Mouse (Mus musculus) hindbrain, postnatal 0 days (tissue): ENCODE data around the gene Kctd14. TPM values are rescaled to one million over a fixed set of nuclear protein-coding genes. Genes with fewer than 3 reads are reported as not detected.

Source experiments
- ATAC-seq: fragments of 200-750 bp; cut with Nextera tagmentation; 2 replicates; pipeline ENCODE4 v1.8.0; 2017; ENCODE audit warnings: mild to moderate bottlenecking, moderate TSS enrichment, moderate library complexity
- DNase-seq: peaks from one replicate; pipeline ENCODE4 v3.0.0-alpha.2; 2015; ENCODE audit warnings: low spot score
- H3K27ac ChIP-seq: fragments of 300-500 bp; sonication (generic); 2 replicates; pipeline ENCODE4 v1.5.1; 2014; ENCODE audit warnings: mild to moderate bottlenecking
- H3K27me3 ChIP-seq: fragments of 300-500 bp; sonication (generic); 2 replicates; pipeline ENCODE4 v1.6.1; 2014; ENCODE audit warnings: low read length, mixed read lengths; ENCODE audit not compliant: insufficient read depth
- H3K36me3 ChIP-seq: fragments of 300-500 bp; sonication (generic); 2 replicates; pipeline ENCODE4 v1.6.1; 2014; ENCODE audit warnings: low read length, mixed read lengths; ENCODE audit not compliant: insufficient read depth
- H3K4me1 ChIP-seq: fragments of 300-500 bp; sonication (generic); 2 replicates; pipeline ENCODE4 v1.6.1; 2014; ENCODE audit warnings: antibody characterized with exemption, low read length, mixed read lengths; ENCODE audit not compliant: insufficient read depth
- H3K4me2 ChIP-seq: fragments of 300-500 bp; sonication (generic); 2 replicates; pipeline ENCODE4 v1.6.1; 2014; ENCODE audit warnings: low read depth, mild to moderate bottlenecking, low read length, moderate library complexity, mixed read lengths
- H3K4me3 ChIP-seq: fragments of 300-500 bp; sonication (generic); 2 replicates; pipeline ENCODE4 v1.5.1; 2014; ENCODE audit warnings: low read length
- H3K9ac ChIP-seq: fragments of 300-500 bp; sonication (generic); replicated peaks from 2 replicates; pipeline ENCODE4 v1.6.1; 2014; ENCODE audit warnings: mild to moderate bottlenecking, low read length, moderate library complexity, mixed read lengths
- H3K9me3 ChIP-seq: fragments of 300-500 bp; sonication (generic); 2 replicates; pipeline ENCODE4 v1.6.1; 2016; ENCODE audit warnings: low read length, mixed read lengths
- CTCF ChIP-seq: IDR thresholded peaks from 2 replicates; pipeline ENCODE4 v1.5.1; 2016; ENCODE audit warnings: antibody characterized with exemption, control low read depth, low read depth
- WGBS: fragments of 180-500 bp; shearing (Covaris S2); extraction: QIAGEN DNeasy Blood & Tissue Kit; methylation state at CpG from one replicate; pipeline ENCODE4 v1.1.7; 2014; 5-methylcytosine and 5-hydroxymethylcytosine counted together
- polyA plus RNA-seq: library from polyadenylated mRNA; unstranded; fragments of >200 nt; fragmentation: Nextera tagmentation; extraction: Ambion mirVana; gene quantifications from 2 replicates; pipeline ENCODE4 v1.2.1, GENCODE M21; 2015
- total RNA-seq: library from RNA; depleted of rRNA; stranded (reverse); fragments of >200 nt; gene quantifications from 2 replicates; pipeline ENCODE4 v1.2.3, GENCODE M21; 2014

The Kctd14 gene
- total and polyA plus RNA-seq, 2 experiments from 2014 or later, result 0.68 to 3.1 TPM

GRCm38 (mm10) chr7:97454795-97455194 lies 3.7 kb downstream of the Kctd14 start:
- H3K27ac ChIP-seq, result no peak overlapping the region
- H3K4me2 ChIP-seq, result no peak overlapping the region
- TF ChIP-seq CTCF, result no peak
- H3K4me1 ChIP-seq, result 0 out of 2 replicates have a peak, but pooled peaks cover 4% of the 10 kb centered on the region
- no peaks in the 10 kb centered on the region for H3K27me3 ChIP-seq
- no peak for ATAC-seq
- no peaks in the 10 kb centered on the region for H3K9me3 ChIP-seq
- DNase-seq, result no peak
- H3K4me3 ChIP-seq, result no peak overlapping the region
- H3K9ac ChIP-seq, result no peak overlapping the region
- 94% methylated on average over 10 of the region's 10 CpGs for WGBS
- no peaks in the 10 kb centered on the region for H3K36me3 ChIP-seq

- no peak overlapping the region for H3K9ac ChIP-seq
- H3K27me3 ChIP-seq, result no peaks in the 10 kb centered on the region
- no peak for TF ChIP-seq CTCF
- 68% methylated on average over 3 of the region's 3 CpGs for WGBS
- ATAC-seq (no peak), DNase-seq (no peak)
- H3K4me2 ChIP-seq, result no peak overlapping the region
- no peak overlapping the region for H3K27ac ChIP-seq
- H3K9me3 ChIP-seq, result no peaks in the 10 kb centered on the region
- H3K36me3 ChIP-seq, result no peaks in the 10 kb centered on the region
- H3K4me3 ChIP-seq, result no peak overlapping the region
- 0 out of 2 replicates have a peak, but pooled peaks cover 4% of the 10 kb centered on the region for H3K4me1 ChIP-seq
Measured at GRCm38 (mm10) chr7:97455577-97455976, 4.5 kb downstream of the Kctd14 start.

- Histone ChIP-seq H3K36me3 (no peaks in the 10 kb centered on the region), H3K4me3 (no peak overlapping the region), H3K9me3 (no peaks in the 10 kb centered on the region), H3K27me3 (no peaks in the 10 kb centered on the region), H3K9ac (no peak overlapping the region), H3K27ac (no peak overlapping the region), H3K4me1 (no peaks in the 10 kb centered on the region), H3K4me2 (no peak overlapping the region)
- DNase-seq, result no peak
- TF ChIP-seq CTCF, result no peak
- 86% methylated on average over 5 of the region's 5 CpGs for WGBS
- ATAC-seq, result no peak
Measured at GRCm38 (mm10) chr7:97473001-97473400, 21.9 kb downstream of the Kctd14 start.

GRCm38 (mm10) chr7:97479349-97479748 lies 28.2 kb downstream of the Kctd14 start:
- 48% methylated on average over 3 of the region's 3 CpGs for WGBS
- H3K4me3 ChIP-seq, result no peak overlapping the region
- no peak for TF ChIP-seq CTCF
- H3K4me2 ChIP-seq, result no peak overlapping the region
- H3K4me1 ChIP-seq, result 0 out of 2 replicates have a peak, but pooled peaks cover 9% of the 10 kb centered on the region
- H3K27ac ChIP-seq, result no peak overlapping the region
- H3K9ac ChIP-seq, result no peak overlapping the region
- DNase-seq (no peak), ATAC-seq (no peak)
- no peaks in the 10 kb centered on the region for H3K36me3 ChIP-seq
- H3K27me3 ChIP-seq, result no peaks in the 10 kb centered on the region
- H3K9me3 ChIP-seq, result no peaks in the 10 kb centered on the region

GRCm38 (mm10) chr7:97480290-97480689 lies 29.2 kb downstream of the Kctd14 start:
- no peak for TF ChIP-seq CTCF
- no peak for ATAC-seq
- no peak for DNase-seq

GRCm38 (mm10) chr7:97480821-97481339 lies 29.8 kb downstream of the Kctd14 start, which contains the start of gene Ints4:
Gene Ints4, plus strand, starts transcription at chr7:97480956.
- ATAC-seq (peak; percentile 100), DNase-seq (peak; percentile 96)
- Histone ChIP-seq H3K4me2 (peak within 1 kb of the TSS; percentile 80), H3K36me3 (peaks cover 9% of the 10 kb centered on the region; the same call in 1 of the 2 replicates), H3K9me3 (no peaks in the 10 kb centered on the region), H3K27me3 (no peaks in the 10 kb centered on the region), H3K4me1 (0 out of 2 replicates have a peak, but pooled peaks cover 9% of the 10 kb centered on the region), H3K9ac (peak within 1 kb of the TSS; percentile 51), H3K4me3 (peak within 1 kb of the TSS; percentile 61), H3K27ac (peak within 1 kb of the TSS; percentile 18; the same call in 1 of the 2 replicates)
- TF ChIP-seq CTCF, result peak; percentile 57
- under 1% methylated on average over 24 of the region's 24 CpGs for WGBS

More at GRCm38 (mm10) chr7:97480290-97480689, 29.2 kb downstream of the Kctd14 start:
- WGBS, result 19% methylated on average over 3 of the region's 3 CpGs
- Histone ChIP-seq H3K4me3 (peak overlapping the region; percentile 61), H3K9me3 (no peaks in the 10 kb centered on the region), H3K27me3 (no peaks in the 10 kb centered on the region), H3K9ac (no peak overlapping the region), H3K27ac (0 out of 2 replicates have a peak overlapping the region, but pooled peaks have one; percentile 11), H3K36me3 (0 out of 2 replicates have a peak, but pooled peaks cover 7% of the 10 kb centered on the region), H3K4me1 (0 out of 2 replicates have a peak, but pooled peaks cover 9% of the 10 kb centered on the region), H3K4me2 (peak overlapping the region; percentile 80)

GRCm38 (mm10) chr7:97483378-97483777 lies 32.3 kb downstream of the Kctd14 start:
- TF ChIP-seq CTCF, result no peak
- ATAC-seq, result no peak
- no peaks in the 10 kb centered on the region for H3K9me3 ChIP-seq
- H3K36me3 ChIP-seq, result peaks cover 26% of the 10 kb centered on the region; the same call in 1 of the 2 replicates
- 0 out of 2 replicates have a peak, but pooled peaks cover 9% of the 10 kb centered on the region for H3K4me1 ChIP-seq
- H3K27me3 ChIP-seq, result no peaks in the 10 kb centered on the region
- H3K9ac ChIP-seq, result 0 out of 2 replicates have a peak overlapping the region, but pooled peaks have one; percentile 13
- H3K27ac ChIP-seq, result no peak overlapping the region
- 68% methylated on average over 2 of the region's 2 CpGs for WGBS
- DNase-seq, result no peak
- H3K4me3 ChIP-seq, result no peak overlapping the region
- no peak overlapping the region for H3K4me2 ChIP-seq
